Mouse (Mus musculus) myocyte (in vitro differentiated cells): ENCODE measurements around the gene Prkag1.

ENCODE experiments used
- CEBPB ChIP-seq: IDR thresholded peaks from 2 replicates; pipeline ENCODE4 v1.6.1; 2011; ENCODE audit warnings: mild to moderate bottlenecking, moderate library complexity; ENCODE audit not compliant: poor library complexity, insufficient read depth, severe bottlenecking
- E2F4 ChIP-seq: IDR thresholded peaks from one replicate; pipeline ENCODE4 v1.6.1; 2011; ENCODE audit warnings: mild to moderate bottlenecking, control low read depth, moderate library complexity; ENCODE audit not compliant: insufficient read depth
- MAX ChIP-seq: IDR thresholded peaks from one replicate; pipeline ENCODE4 v1.6.1; 2011; ENCODE audit warnings: low read depth, mild to moderate bottlenecking, control low read depth
- MYOD1 ChIP-seq, 3 experiments: IDR thresholded peaks; one replicate each; pipeline ENCODE4 v1.6.1; 2011; ENCODE audit warnings: control low read depth in 2 of 3, low read depth in 2 of 3, mild to moderate bottlenecking in 2 of 3, moderate library complexity in 1 of 3; ENCODE audit not compliant: insufficient read length in 2 of 3, control insufficient read depth in 1 of 3
- MYOG ChIP-seq, 3 experiments: IDR thresholded peaks; one replicate each; pipeline ENCODE4 v1.6.1; 2011; ENCODE audit warnings: control low read depth in 2 of 3, low read depth in 2 of 3, mild to moderate bottlenecking in 2 of 3; ENCODE audit not compliant: insufficient read length in 2 of 3, control insufficient read depth in 1 of 3, insufficient read depth in 1 of 3
- POLR2A ChIP-seq: IDR thresholded peaks from one replicate; pipeline ENCODE4 v1.6.1; 2011; ENCODE audit warnings: low read depth, mild to moderate bottlenecking, control low read depth, moderate library complexity; ENCODE audit not compliant: insufficient read length
- POLR2AphosphoS2 ChIP-seq: IDR thresholded peaks from one replicate; pipeline ENCODE4 v1.6.1; 2011; ENCODE audit warnings: low read depth, control low read depth; ENCODE audit not compliant: insufficient read length
- TCF12 ChIP-seq: IDR thresholded peaks from one replicate; pipeline ENCODE4 v1.6.1; 2011; ENCODE audit warnings: mild to moderate bottlenecking, control low read depth; ENCODE audit not compliant: poor library complexity, insufficient read depth, severe bottlenecking
- USF1 ChIP-seq: IDR thresholded peaks from one replicate; pipeline ENCODE4 v1.6.1; 2011; ENCODE audit warnings: low read depth, mild to moderate bottlenecking, control low read depth, moderate library complexity

DNA sequence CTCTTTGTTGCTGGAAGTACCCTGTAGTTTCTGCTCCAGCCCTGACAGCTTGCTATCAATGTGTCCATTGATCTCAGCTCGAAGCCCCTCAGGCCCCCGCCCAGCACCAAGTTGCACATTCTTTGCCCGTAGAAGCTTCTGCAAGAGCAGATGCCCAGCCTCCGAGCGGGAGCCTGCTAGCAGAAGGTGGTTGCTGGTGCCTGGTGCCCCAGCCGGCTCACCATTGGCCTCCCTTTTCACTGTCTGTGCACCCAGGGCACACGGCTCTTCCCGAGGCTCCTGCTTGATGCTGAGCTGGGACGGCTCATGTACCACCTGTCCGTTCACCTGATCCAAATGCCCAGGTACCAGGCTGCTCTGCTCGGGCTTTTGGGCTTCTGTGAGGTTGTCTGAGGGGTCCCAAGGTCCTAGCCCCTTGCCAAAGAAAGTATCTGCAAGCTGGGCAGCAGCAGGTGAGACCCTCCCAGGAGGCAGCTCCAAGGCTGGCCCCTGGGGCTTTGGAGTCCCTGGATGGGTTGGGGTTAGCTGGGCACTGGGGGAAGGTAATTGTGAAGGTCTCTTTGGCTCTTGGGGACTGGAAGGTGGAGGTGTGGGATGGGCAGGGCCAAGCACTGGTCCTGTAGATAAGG lies 12.4 kb upstream of the Prkag1 start:
- no peak for TF ChIP-seq POLR2A
- TF ChIP-seq CEBPB, result no peak
- TF ChIP-seq USF1, result no peak
- no peak for TF ChIP-seq TCF12
- TF ChIP-seq MYOD1 (IDR thresholded peaks at IDR 0.05; ENCODE audit: control insufficient read depth in 1 of 3, insufficient read length in 2 of 3, low read depth in 2 of 3), result no peak
- TF ChIP-seq E2F4, result no peak
- TF ChIP-seq MYOG (IDR thresholded peaks at IDR 0.05; ENCODE audit: control insufficient read depth in 1 of 3, insufficient read depth in 1 of 3, insufficient read length in 2 of 3, low read depth in 2 of 3), result no peak
- no peak for TF ChIP-seq POLR2AphosphoS2
- TF ChIP-seq MAX, result no peak
